Mouse (Mus musculus) MEL (cell line): ENCODE results near the gene Bmpr1b. TPM values are rescaled to one million over a fixed set of nuclear protein-coding genes. Genes with fewer than 3 reads are reported as not detected.
"Not testable (repeated sequence)": the region's sequence is repeated elsewhere in the genome, so short reads cannot be mapped to it uniquely, and the experiment has no call there.

ENCODE experiments used
- DNase-seq: peaks from one replicate; pipeline ENCODE4 v3.0.0; 2011; ENCODE audit warnings: low read depth, low spot score
- H3K27ac ChIP-seq: 2 replicates; pipeline ENCODE4 v1.5.1; 2012; ENCODE audit warnings: low read depth, mild to moderate bottlenecking, control low read depth, low read length, moderate library complexity; ENCODE audit not compliant: control insufficient read depth
- H3K27me3 ChIP-seq, 2 experiments: fragments of 150-350 bp in 1 of 2; sonication (generic) in 1 of 2; 2 replicates each; pipeline ENCODE4 v1.6.1; 2012; ENCODE audit warnings: low read length in 2 of 2, mild to moderate bottlenecking in 2 of 2, improper control_type of control experiment in 1 of 2, moderate library complexity in 1 of 2; ENCODE audit not compliant: insufficient read depth in 2 of 2, control insufficient read depth in 1 of 2
- H3K36me3 ChIP-seq, 2 experiments: 2 replicates each; pipeline ENCODE4 v1.6.1; 2012 to 2014; ENCODE audit warnings: low read length in 2 of 2, improper control_type of control experiment in 1 of 2, inconsistent platforms in 1 of 2, mild to moderate bottlenecking in 1 of 2; ENCODE audit not compliant: insufficient read depth in 2 of 2, control insufficient read depth in 1 of 2
- H3K4me1 ChIP-seq, 2 experiments: fragments of 150-350 bp in 1 of 2; sonication (generic) in 1 of 2; 2 replicates each; pipeline ENCODE4 v1.6.1; 2012; ENCODE audit warnings: low read length in 2 of 2, improper control_type of control experiment in 1 of 2, mild to moderate bottlenecking in 1 of 2; ENCODE audit not compliant: insufficient read depth in 2 of 2, control insufficient read depth in 1 of 2
- H3K4me3 ChIP-seq, 2 experiments: fragments of 150-350 bp in 1 of 2; sonication (generic) in 1 of 2; 2 replicates each; pipeline ENCODE4 v1.5.1; 2012; ENCODE audit warnings: low read depth in 2 of 2, low read length in 2 of 2, mild to moderate bottlenecking in 2 of 2, moderate library complexity in 2 of 2, control low read depth in 1 of 2, improper control_type of control experiment in 1 of 2; ENCODE audit not compliant: control insufficient read depth in 1 of 2, insufficient read depth in 1 of 2
- H3K79me2 ChIP-seq: 2 replicates; pipeline ENCODE4 v1.6.1; 2012; ENCODE audit warnings: mild to moderate bottlenecking, low read length, moderate library complexity; ENCODE audit not compliant: control insufficient read depth, poor library complexity, insufficient read depth
- H3K9ac ChIP-seq: 2 replicates; pipeline ENCODE4 v1.6.1; 2012; ENCODE audit warnings: low read depth, mild to moderate bottlenecking, control low read depth, low read length, moderate library complexity; ENCODE audit not compliant: control insufficient read depth, poor library complexity, severe bottlenecking
- H3K9me3 ChIP-seq: fragments of 150-350 bp; sonication (generic); replicated peaks from 2 replicates; pipeline ENCODE4 v1.6.1; 2012; ENCODE audit warnings: mild to moderate bottlenecking, low read length, improper control_type of control experiment, moderate library complexity; ENCODE audit not compliant: insufficient read depth
- CTCF ChIP-seq, 3 experiments: IDR thresholded peaks in 2 of 3; conservative IDR thresholded peaks in 1 of 3; 2 replicates each; pipeline ENCODE4 v1.5.1; 2011 to 2012; ENCODE audit warnings: low read length in 3 of 3, low read depth in 2 of 3, mild to moderate bottlenecking in 2 of 3, improper control_type of control experiment in 1 of 3, inconsistent platforms in 1 of 3, mixed read lengths in 1 of 3, moderate library complexity in 1 of 3; ENCODE audit not compliant: control insufficient read depth in 1 of 3, insufficient read depth in 1 of 3, poor library complexity in 1 of 3, severe bottlenecking in 1 of 3
- E2F4 ChIP-seq: IDR thresholded peaks from 2 replicates; pipeline ENCODE4 v1.6.1; 2011; ENCODE audit warnings: low read depth, low read length, improper control_type of control experiment, borderline replicate concordance
- EP300 ChIP-seq, 2 experiments: IDR thresholded peaks; 2 replicates each; pipeline ENCODE4 v1.6.1; 2011; ENCODE audit warnings: improper control_type of control experiment in 2 of 2, low read length in 2 of 2, low read depth in 1 of 2, mild to moderate bottlenecking in 1 of 2
- ETS1 ChIP-seq: IDR thresholded peaks from 2 replicates; pipeline ENCODE4 v1.6.1; 2012; ENCODE audit warnings: low read depth, mild to moderate bottlenecking, inconsistent platforms, low read length, improper control_type of control experiment, moderate library complexity
- GATA1 ChIP-seq: IDR thresholded peaks from 2 replicates; pipeline ENCODE4 v1.6.1; 2011; ENCODE audit warnings: low read depth, low read length, improper control_type of control experiment
- HCFC1 ChIP-seq: IDR thresholded peaks from 2 replicates; pipeline ENCODE4 v1.6.1; 2012; ENCODE audit warnings: low read depth, mild to moderate bottlenecking, inconsistent platforms, low read length, improper control_type of control experiment, moderate library complexity
- JUND ChIP-seq: IDR thresholded peaks from 2 replicates; pipeline ENCODE4 v1.6.1; 2011; ENCODE audit warnings: low read depth, mild to moderate bottlenecking, improper control_type of control experiment, low read length
- MAZ ChIP-seq: IDR thresholded peaks from 2 replicates; pipeline ENCODE4 v1.6.1; 2012; ENCODE audit warnings: low read depth, mild to moderate bottlenecking, inconsistent platforms, low read length, improper control_type of control experiment
- MXI1 ChIP-seq: IDR thresholded peaks from 2 replicates; pipeline ENCODE4 v1.6.1; 2011; ENCODE audit warnings: mild to moderate bottlenecking, low read depth, low read length, improper control_type of control experiment
- MYB ChIP-seq: IDR thresholded peaks from 2 replicates; pipeline ENCODE4 v1.6.1; 2011; ENCODE audit warnings: mild to moderate bottlenecking, low read depth, low read length, improper control_type of control experiment
- NELFE ChIP-seq: IDR thresholded peaks from 2 replicates; pipeline ENCODE4 v1.6.1; 2011; ENCODE audit warnings: low read depth, low read length, improper control_type of control experiment
- NRF1 ChIP-seq: IDR thresholded peaks from 2 replicates; pipeline ENCODE4 v1.6.1; 2014; ENCODE audit warnings: low read depth, mild to moderate bottlenecking, inconsistent platforms, low read length, improper control_type of control experiment, moderate library complexity; ENCODE audit not compliant: poor library complexity, insufficient read depth, severe bottlenecking
- POLR2A ChIP-seq, 2 experiments: IDR thresholded peaks; 2 replicates each; pipeline ENCODE4 v1.6.1; 2011 to 2012; ENCODE audit warnings: low read length in 2 of 2, mild to moderate bottlenecking in 2 of 2, control low read depth in 1 of 2, improper control_type of control experiment in 1 of 2, low read depth in 1 of 2, moderate library complexity in 1 of 2; ENCODE audit not compliant: control insufficient read depth in 1 of 2, insufficient read depth in 1 of 2, poor library complexity in 1 of 2
- POLR2AphosphoS2 ChIP-seq: IDR thresholded peaks from 2 replicates; pipeline ENCODE4 v1.6.1; 2011; ENCODE audit warnings: low read length, improper control_type of control experiment
- SMC3 ChIP-seq: IDR thresholded peaks from 2 replicates; pipeline ENCODE4 v1.6.1; 2011; ENCODE audit warnings: low read depth, low read length, improper control_type of control experiment
- TAL1 ChIP-seq: IDR thresholded peaks from 2 replicates; pipeline ENCODE4 v1.6.1; 2012; ENCODE audit warnings: mild to moderate bottlenecking, inconsistent platforms, low read length, moderate library complexity, mixed read lengths
- UBTF ChIP-seq: IDR thresholded peaks from 2 replicates; pipeline ENCODE4 v1.6.1; 2012; ENCODE audit warnings: low read depth, mild to moderate bottlenecking, inconsistent platforms, low read length, improper control_type of control experiment, moderate library complexity, borderline replicate concordance; ENCODE audit not compliant: insufficient read depth
- USF2 ChIP-seq, 2 experiments: IDR thresholded peaks; 2 replicates each; pipeline ENCODE4 v1.6.1; 2011 to 2012; ENCODE audit warnings: improper control_type of control experiment in 2 of 2, low read length in 2 of 2, borderline replicate concordance in 1 of 2, inconsistent platforms in 1 of 2, low read depth in 1 of 2, mild to moderate bottlenecking in 1 of 2; ENCODE audit not compliant: insufficient read depth in 1 of 2
- ZKSCAN1 ChIP-seq: IDR thresholded peaks from 2 replicates; pipeline ENCODE4 v1.6.1; 2012; ENCODE audit warnings: low read depth, mild to moderate bottlenecking, inconsistent platforms, low read length, improper control_type of control experiment, moderate library complexity
- ZMIZ1 ChIP-seq: IDR thresholded peaks from 2 replicates; pipeline ENCODE4 v1.6.1; 2012; ENCODE audit warnings: low read depth, mild to moderate bottlenecking, inconsistent platforms, low read length, improper control_type of control experiment, moderate library complexity
- polyA plus RNA-seq, 2 experiments: library from polyadenylated mRNA; stranded (reverse) in 1 of 2; unstranded in 1 of 2; fragments of >175 nt in 1 of 2; fragments of >200 nt in 1 of 2; gene quantifications; 2 replicates each; pipeline versions ENCODE4 v1.2.1 to v1.2.4; 2012; ENCODE audit warnings: low replicate concordance in 2 of 2, low read depth in 1 of 2; ENCODE audit not compliant: insufficient read length in 2 of 2, insufficient read depth in 1 of 2, missing spikeins in 1 of 2
- total RNA-seq: library from RNA; depleted of rRNA; stranded (reverse); fragments of 300-350 nt; gene quantifications from 2 replicates; pipeline ENCODE4 v1.2.3, GENCODE M21; 2012

The Bmpr1b gene
- total and polyA plus RNA-seq, 3 experiments: not detected

DNA sequence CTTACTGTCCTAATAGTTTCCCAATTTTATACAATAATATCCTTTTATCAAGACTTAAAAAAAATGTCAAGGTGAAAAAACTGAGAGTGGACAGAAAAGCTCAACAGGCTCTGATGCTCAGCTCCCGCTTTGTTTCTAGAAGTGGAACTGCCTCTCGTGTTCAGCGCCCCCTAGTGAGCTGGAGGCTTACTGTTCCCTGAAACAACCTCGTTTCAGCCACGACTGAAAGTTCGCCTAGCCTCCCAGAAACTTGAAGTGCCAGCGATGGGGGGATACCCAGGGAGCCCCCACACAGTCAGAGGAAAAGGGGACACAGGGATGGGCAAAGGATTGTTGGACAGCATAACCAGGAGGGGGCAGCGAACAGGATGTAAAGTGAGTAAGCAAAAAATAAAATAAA lies 26.9 kb upstream of the Bmpr1b start:
- peak; percentile 10 for DNase-seq
- H3K9ac ChIP-seq: no peak overlapping the region
- no peak overlapping the region for H3K27ac ChIP-seq
- H3K4me1 ChIP-seq: no peaks in the 10 kb centered on the region
- no peaks in the 10 kb centered on the region for H3K79me2 ChIP-seq
- 0 out of 2 replicates have a peak, but pooled peaks have one; percentile 9 for TF ChIP-seq SMC3
- peak; percentile 21 to 37 (median 32); a peak in 4 of 6 replicates for TF ChIP-seq CTCF (IDR thresholded peaks at IDR 0.05 in 2 of 3, conservative IDR thresholded peaks at IDR 0.05 in 1 of 3; ENCODE audit: control insufficient read depth in 1 of 3, insufficient read depth in 1 of 3, low read depth in 2 of 3, low read length in 3 of 3, poor library complexity in 1 of 3, severe bottlenecking in 1 of 3)
- TF ChIP-seq GATA1: no peak
- H3K9me3 ChIP-seq: no peaks in the 10 kb centered on the region
- no peaks in the 10 kb centered on the region for H3K36me3 ChIP-seq
- no peaks in the 10 kb centered on the region for H3K27me3 ChIP-seq
- no peak overlapping the region for H3K4me3 ChIP-seq

GRCm38 (mm10) chr3:142191627-142192026 lies 22.4 kb upstream of the Bmpr1b start:
- H3K27ac ChIP-seq, DNase-seq, H3K36me3 ChIP-seq, H3K9ac ChIP-seq, H3K4me3 ChIP-seq, H3K27me3 ChIP-seq, H3K9me3 ChIP-seq, H3K4me1 ChIP-seq, H3K79me2 ChIP-seq: not testable (repeated sequence)

DNA sequence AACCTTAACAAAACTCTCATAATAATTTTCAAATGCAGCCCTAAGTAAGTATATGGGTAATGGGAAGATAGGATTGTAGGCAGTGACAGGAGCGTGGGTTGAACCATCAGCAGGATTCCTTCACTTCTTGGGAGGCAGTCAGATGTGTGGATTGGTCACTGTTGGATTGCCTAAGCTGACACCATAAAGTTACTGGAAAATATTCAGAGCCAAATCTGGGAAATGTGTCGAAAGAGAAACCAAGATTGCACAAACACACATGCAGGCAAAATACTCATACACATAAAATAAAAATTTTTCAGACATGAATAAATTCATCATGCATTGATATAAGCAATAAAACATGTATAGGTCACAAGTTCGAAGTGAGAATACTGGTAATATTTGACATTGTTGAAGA lies 17.3 kb upstream of the Bmpr1b start:
- DNase-seq: no peak
- Histone ChIP-seq H3K27ac (no peak overlapping the region), H3K79me2 (no peaks in the 10 kb centered on the region), H3K4me1 (no peaks in the 10 kb centered on the region), H3K36me3 (no peaks in the 10 kb centered on the region), H3K9me3 (no peaks in the 10 kb centered on the region), H3K27me3 (no peaks in the 10 kb centered on the region), H3K4me3 (no peak overlapping the region), H3K9ac (no peak overlapping the region)
- no peak for TF ChIP-seq POLR2A (IDR thresholded peaks at IDR 0.05; ENCODE audit: control insufficient read depth in 1 of 2, insufficient read depth in 1 of 2, low read depth in 1 of 2, low read length in 2 of 2, poor library complexity in 1 of 2)
- no peak for TF ChIP-seq TAL1
- TF ChIP-seq SMC3: no peak
- no peak for TF ChIP-seq CTCF (IDR thresholded peaks at IDR 0.05 in 2 of 3, conservative IDR thresholded peaks at IDR 0.05 in 1 of 3; ENCODE audit: control insufficient read depth in 1 of 3, insufficient read depth in 1 of 3, low read depth in 2 of 3, low read length in 3 of 3, poor library complexity in 1 of 3, severe bottlenecking in 1 of 3)
- TF ChIP-seq EP300 (IDR thresholded peaks at IDR 0.05; ENCODE audit: low read depth in 1 of 2, low read length in 2 of 2): no peak
- no peak for TF ChIP-seq MXI1
- TF ChIP-seq NELFE: no peak
- TF ChIP-seq E2F4: no peak
- no peak for TF ChIP-seq USF2 (IDR thresholded peaks at IDR 0.05; ENCODE audit: borderline replicate concordance in 1 of 2, insufficient read depth in 1 of 2, low read depth in 1 of 2, low read length in 2 of 2)
- TF ChIP-seq HCFC1: no peak
- TF ChIP-seq UBTF: no peak
- no peak for TF ChIP-seq ZMIZ1
- TF ChIP-seq ETS1: no peak
- TF ChIP-seq JUND: no peak
- no peak for TF ChIP-seq MAZ
- TF ChIP-seq NRF1: no peak
- TF ChIP-seq POLR2AphosphoS2: no peak
- no peak for TF ChIP-seq MYB
- no peak for TF ChIP-seq ZKSCAN1
